Mouse (Mus musculus): ENCODE data around the gene Irak3. TPM values are rescaled to one million over a fixed set of nuclear protein-coding genes. Genes with fewer than 3 reads are reported as not detected.

Gene Irak3
- polyA plus RNA-seq, 2 experiments: 0.78 to 1.4 TPM

GRCm38 (mm10) chr10:120210096-120210495 is 8.2 kb upstream of the Irak3 start:
- H3K27ac ChIP-seq: no peak overlapping the region
- peaks cover 6 to 7% of the 10 kb centered on the region in 2 experiments for H3K4me1 ChIP-seq (replicated peaks; ENCODE audit: control insufficient read depth in 2 of 2, insufficient read depth in 2 of 2, low read length in 1 of 2)
- H3K27me3 ChIP-seq (ENCODE audit: control insufficient read depth, insufficient read depth, low read length): no peaks in the 10 kb centered on the region
- peak overlapping the region; percentile 77 for H3K4me2 ChIP-seq (ENCODE audit: low read depth)
- TF ChIP-seq EP300 (IDR thresholded peaks at IDR 0.05; ENCODE audit: low read depth): no peak
- TF ChIP-seq CTCF (IDR thresholded peaks at IDR 0.05; ENCODE audit: low read depth): no peak
- no peaks in the 10 kb centered on the region; the same call in 1 of the 2 replicates for H3K9me3 ChIP-seq (ENCODE audit: control insufficient read depth, low read length)
- no peak for DNase-seq (ENCODE audit: low read depth in 3 of 3, low spot score in 3 of 3)
- no peak overlapping the region; the same call in none of the 2 replicates for H3K9ac ChIP-seq (replicated peaks)
- 83% methylated on average over 3 of the region's 3 CpGs for WGBS (ENCODE audit: insufficient replicate concordance)
- peak overlapping the region; percentile 40 to 96; a peak in 2 of 4 replicates for H3K4me3 ChIP-seq (ENCODE audit: insufficient read depth in 1 of 2, low read depth in 2 of 2, low read length in 2 of 2)
- no peak for ATAC-seq (ENCODE audit: insufficient read depth)
- H3K36me3 ChIP-seq (replicated peaks; ENCODE audit: control insufficient read depth, insufficient read depth, low read depth): no peaks in the 10 kb centered on the region

GRCm38 (mm10) chr10:120209539-120209925 is 7.6 kb upstream of the Irak3 start:
- 40% methylated on average over 6 of the region's 6 CpGs for WGBS (ENCODE audit: insufficient replicate concordance)
- Histone ChIP-seq H3K4me2 (ENCODE audit: low read depth) (peak overlapping the region; percentile 77), H3K4me1 (replicated peaks; ENCODE audit: control insufficient read depth in 2 of 2, insufficient read depth in 2 of 2, low read length in 1 of 2) (peaks cover 6 to 7% of the 10 kb centered on the region in 2 experiments), H3K4me3 (ENCODE audit: insufficient read depth in 1 of 2, low read depth in 2 of 2, low read length in 2 of 2) (peak overlapping the region; percentile 40 to 96), H3K36me3 (replicated peaks; ENCODE audit: control insufficient read depth, insufficient read depth, low read depth) (no peaks in the 10 kb centered on the region), H3K27ac (no peak overlapping the region), H3K9me3 (ENCODE audit: control insufficient read depth, low read length) (no peaks in the 10 kb centered on the region; the same call in 1 of the 2 replicates), H3K9ac (replicated peaks) (peak overlapping the region; percentile 88), H3K27me3 (ENCODE audit: control insufficient read depth, insufficient read depth, low read length) (no peaks in the 10 kb centered on the region)
- DNase-seq (ENCODE audit: low read depth in 3 of 3, low spot score in 3 of 3) (no peak), ATAC-seq (ENCODE audit: insufficient read depth) (no peak)
- TF ChIP-seq EP300 (IDR thresholded peaks at IDR 0.05; ENCODE audit: low read depth) (no peak), CTCF (IDR thresholded peaks at IDR 0.05; ENCODE audit: low read depth) (no peak)

DNA sequence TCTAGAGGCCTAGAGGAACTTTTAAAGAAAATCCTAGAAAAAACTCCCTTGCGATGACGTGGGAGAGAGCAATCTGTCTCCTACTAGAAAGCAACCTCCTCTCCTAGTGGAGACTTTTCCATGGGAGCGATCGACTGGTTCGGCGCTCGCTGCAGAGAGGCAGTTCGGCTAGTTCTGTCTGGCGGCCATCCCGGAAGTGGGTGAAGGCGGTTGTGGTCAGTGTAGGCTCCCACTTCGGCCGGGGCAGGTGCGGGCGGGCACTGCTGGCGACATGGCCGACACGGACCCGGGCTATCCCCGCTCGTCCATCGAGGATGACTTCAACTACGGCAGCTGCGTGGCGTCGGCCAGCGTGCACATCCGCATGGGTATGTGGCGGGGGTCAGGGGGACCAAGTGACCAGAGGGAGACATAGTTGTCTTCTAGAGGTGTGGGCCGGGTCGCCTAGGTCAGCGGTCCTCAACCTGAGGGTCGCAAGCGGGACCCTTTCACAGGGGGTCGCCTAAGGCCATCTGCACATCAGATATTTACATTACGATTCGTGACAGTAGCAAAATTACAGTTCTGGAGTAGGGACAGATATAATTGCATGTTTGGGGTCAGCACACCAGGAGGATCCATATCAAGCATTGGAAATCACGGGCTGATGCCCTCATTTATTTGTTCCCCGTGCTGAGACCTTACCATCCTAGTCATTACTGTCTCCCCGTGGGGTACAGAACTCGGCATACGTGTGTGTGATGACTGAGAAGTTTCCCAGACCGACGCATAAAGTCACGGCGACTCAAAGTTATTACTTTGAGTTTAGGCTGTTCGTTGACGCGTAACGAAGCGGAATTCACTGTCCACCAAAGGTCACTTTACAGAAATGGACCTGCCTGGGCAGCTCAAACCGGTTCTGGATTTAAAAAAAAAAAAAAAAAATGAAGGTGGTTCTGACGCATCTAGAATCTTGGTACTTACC is 6.9 kb upstream of the Irak3 start:
- H3K27ac ChIP-seq: no peak overlapping the region
- peak; percentile 52 to 58 (median 56) for DNase-seq (ENCODE audit: low read depth in 3 of 3, low spot score in 3 of 3)
- ATAC-seq (ENCODE audit: insufficient read depth): peak; percentile 83

DNA sequence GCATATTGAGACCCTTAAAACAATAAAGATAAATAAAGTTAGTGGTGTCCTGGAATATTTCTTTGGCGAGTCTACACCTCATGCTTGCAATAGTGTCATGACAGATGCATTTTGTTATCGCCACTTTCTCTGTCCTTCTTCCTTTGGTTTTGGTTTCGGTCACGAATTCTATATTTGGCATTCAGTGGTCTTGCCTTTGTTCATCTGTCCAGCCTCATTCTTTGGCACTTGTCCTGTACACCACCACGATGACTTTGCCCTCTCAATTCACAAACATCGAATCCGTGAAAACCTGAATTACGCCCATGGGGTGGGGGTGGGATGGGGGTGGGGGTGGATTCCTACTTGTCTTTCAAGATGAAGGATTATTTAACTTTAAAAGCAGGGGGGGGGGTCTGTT is 6.1 kb upstream of the Irak3 start:
- no peaks in the 10 kb centered on the region for H3K27me3 ChIP-seq (ENCODE audit: control insufficient read depth, insufficient read depth, low read length)
- peak overlapping the region; percentile 77 for H3K4me2 ChIP-seq (ENCODE audit: low read depth)
- H3K27ac ChIP-seq: no peak overlapping the region
- no peak for TF ChIP-seq CTCF (IDR thresholded peaks at IDR 0.05; ENCODE audit: low read depth)
- no peak for TF ChIP-seq EP300 (IDR thresholded peaks at IDR 0.05; ENCODE audit: low read depth)
- peaks cover 6 to 7% of the 10 kb centered on the region in 2 experiments for H3K4me1 ChIP-seq (replicated peaks; ENCODE audit: control insufficient read depth in 2 of 2, insufficient read depth in 2 of 2, low read length in 1 of 2)
- H3K9ac ChIP-seq (replicated peaks): no peak overlapping the region
- H3K4me3 ChIP-seq (ENCODE audit: insufficient read depth in 1 of 2, low read depth in 2 of 2, low read length in 2 of 2): no peak overlapping the region; a peak in 2 of 4 replicates
- DNase-seq (ENCODE audit: low read depth in 3 of 3, low spot score in 3 of 3) (no peak), ATAC-seq (ENCODE audit: insufficient read depth) (no peak)
- no peaks in the 10 kb centered on the region for H3K36me3 ChIP-seq (replicated peaks; ENCODE audit: control insufficient read depth, insufficient read depth, low read depth)
- no peaks in the 10 kb centered on the region; the same call in 1 of the 2 replicates for H3K9me3 ChIP-seq (ENCODE audit: control insufficient read depth, low read length)
- 57% methylated on average over 8 of the region's 8 CpGs for WGBS (ENCODE audit: insufficient replicate concordance)

More for the DNA sequence above, 6.9 kb upstream of the Irak3 start:
- H3K27me3 ChIP-seq (ENCODE audit: control insufficient read depth, insufficient read depth, low read length): no peaks in the 10 kb centered on the region
- TF ChIP-seq EP300 (IDR thresholded peaks at IDR 0.05; ENCODE audit: low read depth): no peak
- peak; percentile 28; the same call in 1 of the 2 replicates for TF ChIP-seq CTCF (IDR thresholded peaks at IDR 0.05; ENCODE audit: low read depth)
- no peaks in the 10 kb centered on the region for H3K36me3 ChIP-seq (replicated peaks; ENCODE audit: control insufficient read depth, insufficient read depth, low read depth)
- peak overlapping the region; percentile 77 for H3K4me2 ChIP-seq (ENCODE audit: low read depth)
- H3K4me3 ChIP-seq (ENCODE audit: insufficient read depth in 1 of 2, low read depth in 2 of 2, low read length in 2 of 2): peak overlapping the region; percentile 70 to 96
- peaks cover 6 to 7% of the 10 kb centered on the region in 2 experiments for H3K4me1 ChIP-seq (replicated peaks; ENCODE audit: control insufficient read depth in 2 of 2, insufficient read depth in 2 of 2, low read length in 1 of 2)
- H3K9me3 ChIP-seq (ENCODE audit: control insufficient read depth, low read length): no peaks in the 10 kb centered on the region; the same call in 1 of the 2 replicates
- WGBS (ENCODE audit: insufficient replicate concordance): 2% methylated on average over 53 of the region's 53 CpGs
- H3K9ac ChIP-seq (replicated peaks): peak overlapping the region; percentile 88
